7 mouse cellular contexts compared by ENCODE assay signal in the genomic region with DNA sequence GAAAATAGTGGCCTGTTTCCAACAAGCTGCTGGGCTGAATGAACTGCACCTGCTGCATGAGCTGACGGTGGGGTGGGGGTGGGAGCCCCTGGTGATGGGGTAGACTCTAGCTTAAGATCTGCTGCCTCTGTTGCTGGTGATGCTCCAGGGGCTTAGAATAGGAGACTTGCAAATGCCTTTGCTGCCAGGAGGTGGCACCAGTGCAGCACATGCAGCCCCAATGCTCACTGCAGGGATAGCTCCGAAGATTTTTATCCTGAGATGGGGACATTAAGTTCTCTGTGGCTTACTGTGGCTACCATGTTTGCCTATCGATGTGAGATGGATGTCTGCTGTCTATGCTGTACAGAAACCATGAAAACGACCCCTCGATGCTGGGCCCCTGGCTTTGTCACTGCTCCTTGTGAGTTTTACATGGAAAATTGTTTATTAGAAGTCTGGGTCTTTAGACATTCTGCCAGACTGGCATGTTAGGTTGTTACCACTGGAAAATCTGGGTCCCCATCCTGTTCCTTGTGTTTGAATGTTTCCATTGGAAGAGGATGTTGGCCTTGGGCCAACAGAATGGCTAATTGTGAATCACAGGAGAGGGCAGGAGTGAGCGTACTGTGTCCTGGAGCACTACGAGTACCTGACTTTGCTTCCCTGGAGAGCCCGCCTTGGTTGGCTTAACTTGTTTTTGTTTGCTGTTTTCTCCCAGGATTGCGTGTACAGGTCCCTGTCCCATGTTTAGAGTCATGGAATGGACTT.
DNase-seq lines count a peak whose midpoint lies in the region; TF ChIP-seq lines count a peak whose summit lies in the region.

No protein-coding gene starts in this region.

- no peak overlapping the region for H3K4me3 ChIP-seq in ES-Bruce4 (ENCODE audit: low read depth, low read length)
- no peak overlapping the region for H3K4me3 ChIP-seq in midbrain, embryonic 10.5 days

- no peak overlapping the region for H3K27ac ChIP-seq in ES-Bruce4 (ENCODE audit: insufficient read depth, low read length)
- H3K27ac ChIP-seq in midbrain, embryonic 10.5 days (replicated peaks) = no peak overlapping the region

- peak; percentile 20 for DNase-seq in A20 (ENCODE audit: low read depth, low spot score)
- peak; percentile 78 to 81 for DNase-seq in cerebellum, postnatal 25 days
- peak; percentile 23 to 33 for DNase-seq in gastrocnemius, postnatal 36 days
- peak; percentile 58 for DNase-seq in layer of hippocampus, adult 9-11 months
- DNase-seq in midbrain, embryonic 10.5 days (ENCODE audit: low spot score) = peak; percentile 50
- peak; percentile 34 for DNase-seq in splenic B cell, adult 2 months (ENCODE audit: low read depth, low spot score)

- H3K4me1 ChIP-seq in ES-Bruce4 (ENCODE audit: control insufficient read depth, insufficient read depth, low read length) = no peaks in the 10 kb centered on the region
- H3K4me1 ChIP-seq in midbrain, embryonic 10.5 days = 0 out of 2 replicates have a peak, but pooled peaks cover 5% of the 10 kb centered on the region

- H3K9ac ChIP-seq in ES-Bruce4 (ENCODE audit: low read depth, poor library complexity, severe bottlenecking) = no peak overlapping the region

- peak; percentile 80 for TF ChIP-seq CTCF in ES-Bruce4 (IDR thresholded peaks at IDR 0.05; ENCODE audit: low read depth, low read length)

- no peak for TF ChIP-seq EP300 in ES-Bruce4 (IDR thresholded peaks at IDR 0.05; ENCODE audit: insufficient read depth, low read depth, low read length)

- H3K9me3 ChIP-seq in ES-Bruce4 (replicated peaks; ENCODE audit: control insufficient read depth, insufficient read depth, low read length, poor library complexity, severe bottlenecking) = no peaks in the 10 kb centered on the region
- no peaks in the 10 kb centered on the region for H3K9me3 ChIP-seq in midbrain, embryonic 10.5 days (replicated peaks)

- no peaks in the 10 kb centered on the region for H3K27me3 ChIP-seq in ES-Bruce4 (ENCODE audit: control insufficient read depth, insufficient read depth, low read length, poor library complexity, severe bottlenecking)
- peaks cover 61% of the 10 kb centered on the region for H3K27me3 ChIP-seq in midbrain, embryonic 10.5 days (ENCODE audit: low read depth, poor library complexity, severe bottlenecking)
- H3K27me3 ChIP-seq in splenic B cell, adult 2 months (ENCODE audit: control insufficient read depth, insufficient read depth, low read length, poor library complexity, severe bottlenecking) = no peaks in the 10 kb centered on the region

- WGBS in midbrain, embryonic 10.5 days = 66% methylated on average over 9 of the region's 9 CpGs

- TF ChIP-seq POLR2A in ES-Bruce4 (IDR thresholded peaks at IDR 0.05; ENCODE audit: insufficient read depth, low read length) = no peak

- intact Hi-C loops in gastrocnemius, postnatal 36 days (cut with DNase I) = loop anchor here (5.0 kb wide), 1 partner anchor 203 kb away; no protein-coding TSS in a partner anchor

- no peaks in the 10 kb centered on the region for H3K36me3 ChIP-seq in ES-Bruce4 (ENCODE audit: control insufficient read depth, insufficient read depth, low read length, poor library complexity, severe bottlenecking)
- 0 out of 2 replicates have a peak, but pooled peaks cover 2% of the 10 kb centered on the region for H3K36me3 ChIP-seq in midbrain, embryonic 10.5 days
- H3K36me3 ChIP-seq in splenic B cell, adult 2 months (ENCODE audit: control insufficient read depth, insufficient read depth, low read length, poor library complexity, severe bottlenecking) = peaks cover 2% of the 10 kb centered on the region; the same call in 1 of the 2 replicates

Comparison
In these comparisons a context has a peak if more than half of its experiments do, and no peak if none do; other contexts are left out.
1. DNase-seq: peak in every context shown above with its lines; median percentile 80 in cerebellum, postnatal 25 days; 58 in layer of hippocampus, adult 9-11 months; 50 in midbrain, embryonic 10.5 days; 34 in splenic B cell, adult 2 months; 28 in gastrocnemius, postnatal 36 days; 20 in A20.